Mouse (Mus musculus): ENCODE data around the gene Prr7. TPM values are rescaled to one million over a fixed set of nuclear protein-coding genes. Genes with fewer than 3 reads are reported as not detected.
A peak's percentile ranks its signal among the peaks of the same experiment; 100 is the strongest.

Gene Prr7
- total and polyA plus RNA-seq, 3 experiments = 0.60 to 1.2 (median 0.89) TPM

DNA sequence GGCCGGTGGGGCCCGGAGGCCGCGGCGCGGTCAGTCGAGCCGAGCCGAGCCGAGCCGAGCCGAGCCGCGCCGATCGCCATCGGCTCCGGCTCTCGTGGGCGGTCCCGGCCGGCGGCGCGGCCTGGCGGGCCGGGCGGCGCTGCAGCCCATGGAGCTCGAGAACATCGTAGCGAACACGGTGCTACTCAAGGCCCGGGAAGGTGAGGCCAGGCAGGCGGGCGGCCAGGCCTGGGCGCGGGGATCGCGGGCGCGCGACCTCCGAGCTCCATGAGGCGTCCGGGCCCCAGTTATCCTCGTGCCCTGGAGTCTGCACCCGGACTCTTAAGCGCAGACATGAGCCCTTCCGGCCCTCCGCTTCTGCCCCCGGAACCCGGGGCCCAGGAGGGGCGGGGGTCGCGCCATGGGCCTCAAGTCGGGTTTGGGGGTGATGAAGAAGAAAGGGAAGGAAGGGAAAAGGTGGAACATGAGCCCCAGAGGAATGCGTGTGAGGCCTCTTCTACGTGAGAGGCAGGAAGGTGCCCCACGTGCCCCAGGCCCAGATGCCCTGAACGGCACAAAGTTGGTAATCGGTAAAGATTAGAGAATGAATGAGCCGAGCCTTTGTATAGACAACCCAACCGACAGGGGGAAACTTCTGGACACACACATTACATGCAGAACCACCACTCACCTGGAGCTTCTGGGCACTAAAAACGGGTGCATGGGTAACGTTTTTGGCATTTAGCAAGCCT, 18.5 kb upstream of the Prr7 start:
- Histone ChIP-seq H3K9ac (ENCODE audit: insufficient read depth, low read depth) (peak overlapping the region; percentile 98), H3K27ac (ENCODE audit: insufficient read depth, low read depth) (peak overlapping the region; percentile 94), H3K36me3 (replicated peaks in 1 of 2; ENCODE audit: control insufficient read depth in 1 of 2, insufficient read depth in 1 of 2, low read length in 1 of 2) (peaks cover 2 to 12% of the 10 kb centered on the region in 2 experiments), H3K4me3 (replicated peaks in 1 of 3; ENCODE audit: low read depth in 2 of 3, low read length in 2 of 3, poor library complexity in 1 of 3) (peak overlapping the region; percentile 61 to 99 (median 80)), H3K79me2 (replicated peaks; ENCODE audit: control insufficient read depth, extremely low read depth, insufficient read depth, poor library complexity, severe bottlenecking) (peaks cover 34% of the 10 kb centered on the region), H3K4me1 (ENCODE audit: control insufficient read depth in 1 of 2, insufficient read depth in 2 of 2) (peaks cover 29 to 49% of the 10 kb centered on the region in 2 experiments), H3K9me3 (replicated peaks; ENCODE audit: low read length) (no peaks in the 10 kb centered on the region), H3K4me2 (ENCODE audit: insufficient read depth, low read depth, poor library complexity, severe bottlenecking) (peak overlapping the region; percentile 83), H3K27me3 (replicated peaks) (no peaks in the 10 kb centered on the region)
- DNase-seq (ENCODE audit: extremely low read depth) = peak; percentile 37
- in situ Hi-C loops (cut with MboI; ENCODE audit: low pct_ligation_motif_present, low pct_unique_long_range_greater_than_20kb, low sequenced_read_pairs) = no loop called here
- dilution Hi-C loops (cut with MboI; ENCODE audit: extremely low pct_ligation_motif_present, extremely low pct_unique_long_range_greater_than_20kb, low sequenced_read_pairs) = no loop called here
- TF ChIP-seq HCFC1 (IDR thresholded peaks at IDR 0.05; ENCODE audit: low read depth, low read length) = peak; percentile 51; the same call in 1 of the 2 replicates
- no peak for TF ChIP-seq ZNF384 (IDR thresholded peaks at IDR 0.05; ENCODE audit: low read depth, low read length)
- TF ChIP-seq KAT2A (IDR thresholded peaks at IDR 0.05; ENCODE audit: insufficient replicate concordance, low read length) = no peak
- TF ChIP-seq UBTF (IDR thresholded peaks at IDR 0.05; ENCODE audit: low read depth, low read length) = peak; percentile 65; the same call in 1 of the 2 replicates
- TF ChIP-seq MXI1 (IDR thresholded peaks at IDR 0.05; ENCODE audit: low read depth, low read length) = peak; percentile 57; the same call in 1 of the 2 replicates
- TF ChIP-seq BHLHE40 (IDR thresholded peaks at IDR 0.05; ENCODE audit: low read depth, low read length) = peak; percentile 49; the same call in 1 of the 2 replicates
- TF ChIP-seq CHD1 (IDR thresholded peaks at IDR 0.05; ENCODE audit: low read depth, low read length) = peak; percentile 46; the same call in 1 of the 2 replicates

DNA sequence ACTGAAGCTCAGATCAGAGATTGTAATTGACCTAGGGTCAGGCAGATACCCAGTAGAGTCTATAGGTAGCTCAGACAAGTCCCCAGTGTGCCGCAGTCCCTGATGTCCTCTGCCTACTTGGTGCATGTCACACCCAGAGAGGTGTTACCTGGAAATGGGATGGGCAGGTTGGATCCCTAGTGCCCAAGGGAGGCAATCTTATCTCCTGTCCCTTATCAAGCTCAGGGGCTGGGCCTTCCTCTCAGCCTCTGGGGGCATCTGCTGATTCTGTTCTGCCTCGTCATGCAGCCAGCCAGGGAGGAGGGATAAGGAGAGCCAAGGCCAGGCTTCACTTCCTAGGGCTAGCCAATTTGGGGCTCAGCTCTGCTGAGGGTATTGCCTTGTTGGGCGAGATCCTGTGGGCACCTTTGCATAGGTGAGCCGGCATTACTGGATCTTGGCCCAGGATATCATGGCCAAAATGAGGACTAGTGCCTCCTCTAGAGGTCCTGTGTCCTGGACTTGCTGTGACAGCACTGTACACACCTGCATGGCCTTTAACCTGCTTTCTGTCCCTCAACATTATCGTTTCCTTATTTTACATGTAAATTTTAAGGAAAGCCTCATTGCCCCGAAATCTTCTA, 17.5 kb upstream of the Prr7 start:
- Histone ChIP-seq H3K9me3 (replicated peaks; ENCODE audit: low read length) (no peaks in the 10 kb centered on the region), H3K4me2 (ENCODE audit: insufficient read depth, low read depth, poor library complexity, severe bottlenecking) (peak overlapping the region; percentile 83), H3K9ac (ENCODE audit: insufficient read depth, low read depth) (peak overlapping the region; percentile 98), H3K79me2 (replicated peaks; ENCODE audit: control insufficient read depth, extremely low read depth, insufficient read depth, poor library complexity, severe bottlenecking) (peaks cover 34% of the 10 kb centered on the region), H3K27me3 (replicated peaks) (no peaks in the 10 kb centered on the region), H3K4me1 (ENCODE audit: control insufficient read depth in 1 of 2, insufficient read depth in 2 of 2) (peaks cover 30 to 55% of the 10 kb centered on the region in 2 experiments), H3K27ac (ENCODE audit: insufficient read depth, low read depth) (peak overlapping the region; percentile 80), H3K36me3 (replicated peaks in 1 of 2; ENCODE audit: control insufficient read depth in 1 of 2, insufficient read depth in 1 of 2, low read length in 1 of 2) (peaks cover 13 to 23% of the 10 kb centered on the region in 2 experiments), H3K4me3 (replicated peaks in 1 of 3; ENCODE audit: low read depth in 2 of 3, low read length in 2 of 3, poor library complexity in 1 of 3) (peak overlapping the region; percentile 61 to 99 (median 80))
- DNase-seq (ENCODE audit: extremely low read depth) = no peak
- no peak for TF ChIP-seq MAFK (IDR thresholded peaks at IDR 0.05; ENCODE audit: insufficient replicate concordance, low read length)
- dilution Hi-C loops (cut with MboI; ENCODE audit: extremely low pct_ligation_motif_present, extremely low pct_unique_long_range_greater_than_20kb, low sequenced_read_pairs) = no loop called here
- in situ Hi-C loops (cut with MboI; ENCODE audit: low pct_ligation_motif_present, low pct_unique_long_range_greater_than_20kb, low sequenced_read_pairs) = no loop called here

DNA sequence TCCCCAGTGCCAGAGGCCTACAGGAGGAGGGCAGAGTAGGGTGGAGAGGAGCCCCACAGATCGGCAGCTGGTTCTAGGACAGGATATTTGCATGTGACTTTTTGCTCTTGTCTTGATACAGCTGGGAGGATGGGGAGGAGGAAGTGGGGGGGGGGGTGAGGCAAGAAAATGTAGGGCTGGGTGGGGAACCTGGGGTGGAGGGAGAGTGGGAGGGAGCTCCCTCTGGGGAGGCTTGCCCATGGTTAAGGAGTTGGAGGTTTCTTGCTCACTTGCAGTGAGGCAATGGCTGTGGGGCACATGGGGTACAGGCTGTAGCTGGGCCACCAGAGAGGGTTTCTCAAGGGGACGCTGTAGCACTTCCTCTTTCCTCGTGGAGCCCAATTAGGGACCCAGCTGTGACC, 16.5 kb upstream of the Prr7 start:
- TF ChIP-seq MXI1 (IDR thresholded peaks at IDR 0.05; ENCODE audit: low read depth, low read length) (peak; percentile 51; the same call in 1 of the 2 replicates), CHD1 (IDR thresholded peaks at IDR 0.05; ENCODE audit: low read depth, low read length) (no peak), PAX5 (IDR thresholded peaks at IDR 0.05; ENCODE audit: low read length) (no peak), MYC (IDR thresholded peaks at IDR 0.05; ENCODE audit: low read depth, low read length) (0 out of 2 replicates have a peak, but pooled peaks have one; percentile 9), MAX (IDR thresholded peaks at IDR 0.05; ENCODE audit: low read length) (0 out of 2 replicates have a peak, but pooled peaks have one; percentile 58), POLR2AphosphoS2 (IDR thresholded peaks at IDR 0.05; ENCODE audit: low read depth, low read length) (no peak), TBP (conservative IDR thresholded peaks at IDR 0.05; ENCODE audit: low read depth, low read length) (0 out of 2 replicates have a peak, but pooled peaks have one; percentile 20), TCF12 (IDR thresholded peaks at IDR 0.05; ENCODE audit: low read depth, low read length) (peak; percentile 60; the same call in 1 of the 2 replicates), ZNF384 (IDR thresholded peaks at IDR 0.05; ENCODE audit: low read depth, low read length) (no peak), USF2 (conservative IDR thresholded peaks at IDR 0.05; ENCODE audit: low read depth, low read length) (no peak), JUND (conservative IDR thresholded peaks at IDR 0.05; ENCODE audit: low read depth, low read length) (no peak), SIN3A (IDR thresholded peaks at IDR 0.05; ENCODE audit: low read length) (no peak), POLR2A (IDR thresholded peaks at IDR 0.05; ENCODE audit: low read depth, low read length) (peak; percentile 62), ETS1 (conservative IDR thresholded peaks at IDR 0.05; ENCODE audit: low read depth, low read length) (peak; percentile 57; the same call in 1 of the 2 replicates), CHD2 (IDR thresholded peaks at IDR 0.05; ENCODE audit: low read length) (no peak; the same call in 1 of the 2 replicates), IRF4 (IDR thresholded peaks at IDR 0.05; ENCODE audit: low read depth, low read length) (0 out of 2 replicates have a peak, but pooled peaks have one; percentile 24), BHLHE40 (IDR thresholded peaks at IDR 0.05; ENCODE audit: low read depth, low read length) (peak; percentile 37; the same call in 1 of the 2 replicates)
- in situ Hi-C loops (cut with MboI; ENCODE audit: low pct_ligation_motif_present, low pct_unique_long_range_greater_than_20kb, low sequenced_read_pairs) = no loop called here
- dilution Hi-C loops (cut with MboI; ENCODE audit: extremely low pct_ligation_motif_present, extremely low pct_unique_long_range_greater_than_20kb, low sequenced_read_pairs) = no loop called here
- H3K4me2 ChIP-seq (ENCODE audit: insufficient read depth, low read depth, poor library complexity, severe bottlenecking) = peak overlapping the region; percentile 83
- peak; percentile 74 for DNase-seq (ENCODE audit: extremely low read depth)
- peaks cover 30 to 55% of the 10 kb centered on the region in 2 experiments for H3K4me1 ChIP-seq (ENCODE audit: control insufficient read depth in 1 of 2, insufficient read depth in 2 of 2)
- peak overlapping the region; percentile 98 for H3K9ac ChIP-seq (ENCODE audit: insufficient read depth, low read depth)
- no peaks in the 10 kb centered on the region for H3K27me3 ChIP-seq (replicated peaks)
- H3K79me2 ChIP-seq (replicated peaks; ENCODE audit: control insufficient read depth, extremely low read depth, insufficient read depth, poor library complexity, severe bottlenecking) = peaks cover 34% of the 10 kb centered on the region
- peak overlapping the region; percentile 34 to 80 (median 61) for H3K4me3 ChIP-seq (replicated peaks in 1 of 3; ENCODE audit: low read depth in 2 of 3, low read length in 2 of 3, poor library complexity in 1 of 3)
- peak overlapping the region; percentile 80 for H3K27ac ChIP-seq (ENCODE audit: insufficient read depth, low read depth)
- H3K36me3 ChIP-seq (replicated peaks in 1 of 2; ENCODE audit: control insufficient read depth in 1 of 2, insufficient read depth in 1 of 2, low read length in 1 of 2) = peaks cover 23 to 32% of the 10 kb centered on the region in 2 experiments
- no peaks in the 10 kb centered on the region for H3K9me3 ChIP-seq (replicated peaks; ENCODE audit: low read length)
